Mouse (Mus musculus) gastrocnemius, postnatal 25 days (tissue): ENCODE measurements around the gene Dmbx1. TPM values are rescaled to one million over a fixed set of nuclear protein-coding genes. Genes with fewer than 3 reads are reported as not detected.

Experiments
- DNase-seq: peaks from one replicate; pipeline ENCODE4 v3.0.0; 2022
- total RNA-seq, 2 experiments: library from RNA; stranded (reverse); gene quantifications; 1 replicate in 1 of 2; 2 replicates in 1 of 2; pipeline ENCODE4 v1.2.3; 2021

Dmbx1 gene
- total RNA-seq, 2 experiments from 2014 or later: not detected

- no peak for DNase-seq
Observed at GRCm38 (mm10) chr4:115886875-115887274, 52.9 kb downstream of the Dmbx1 start.

- no peak for DNase-seq
Observed at GRCm38 (mm10) chr4:115885846-115886245, 53.9 kb downstream of the Dmbx1 start.

GRCm38 (mm10) chr4:115884022-115884421 is 55.7 kb downstream of the Dmbx1 start, which contains the start of gene Kncn:
Kncn (plus strand) TSS chr4:115884400.
- DNase-seq: no peak

GRCm38 (mm10) chr4:115882195-115882594 is 57.5 kb downstream of the Dmbx1 start:
- no peak for DNase-seq

GRCm38 (mm10) chr4:115881183-115881582 is 58.5 kb downstream of the Dmbx1 start:
- no peak for DNase-seq

GRCm38 (mm10) chr4:115878828-115879227 is 60.9 kb downstream of the Dmbx1 start:
- no peak for DNase-seq

- DNase-seq: no peak
Observed at GRCm38 (mm10) chr4:115878216-115878678, 61.5 kb downstream of the Dmbx1 start.

GRCm38 (mm10) chr4:115873231-115873630 is 66.5 kb downstream of the Dmbx1 start:
- no peak for DNase-seq

- DNase-seq: no peak
Observed at GRCm38 (mm10) chr4:115869512-115870210, 70.1 kb downstream of the Dmbx1 start.

Other genes starting within 250 kb of the Dmbx1 start
- 10 to 100 TPM; 33.1 to 33.2 TPM for gene Efcab14, start 202.2 kb downstream of the Dmbx1 start, total RNA-seq
- gene Tex38, start 158.9 kb downstream of the Dmbx1 start, total RNA-seq: 1 to 10 TPM; 1.2 to 1.3 TPM
- 10 to 100 TPM; 48.9 to 49.3 TPM for gene Atpaf1, start 155.1 kb downstream of the Dmbx1 start, total RNA-seq
- 1 to 10 TPM; 2.7 to 3.4 TPM for gene Mob3c, start 111.8 kb downstream of the Dmbx1 start, total RNA-seq
- gene Mknk1, start 100.7 kb downstream of the Dmbx1 start, total RNA-seq: 10 to 100 TPM; 21.8 to 22.2 TPM
- gene Kncn, start 55.5 kb downstream of the Dmbx1 start, total RNA-seq: not detected
- gene 6430628N08Rik, start 49.3 kb downstream of the Dmbx1 start, total RNA-seq: not detected
- under 1 TPM; 0.35 to 0.46 TPM for gene Faah, start 78.0 kb upstream of the Dmbx1 start, total RNA-seq
- 10 to 100 TPM; 15.3 to 16.7 TPM for gene Nsun4, start 114.0 kb upstream of the Dmbx1 start, total RNA-seq
- 1,000 to 10,000 TPM in 1 of 2 experiments, 100 to 1,000 TPM in 1; 981 to 1,020 TPM for gene Uqcrh, start 135.1 kb upstream of the Dmbx1 start, total RNA-seq
- 10 to 100 TPM; 17.8 to 20.3 TPM for gene Lrrc41, start 135.3 kb upstream of the Dmbx1 start, total RNA-seq
- gene Rad54l, start 183.8 kb upstream of the Dmbx1 start, total RNA-seq: under 1 TPM; 0.36 to 0.91 TPM
- 10 to 100 TPM; 48.1 to 48.2 TPM for gene Pomgnt1, start 183.9 kb upstream of the Dmbx1 start, total RNA-seq
- 1 to 10 TPM; 7.3 to 8.2 TPM for gene Lurap1, start 211.4 kb upstream of the Dmbx1 start, total RNA-seq
- gene Tspan1, start 227.7 kb upstream of the Dmbx1 start, total RNA-seq: not detected
- gene 1700042G07Rik, start 233.4 kb upstream of the Dmbx1 start, total RNA-seq: not detected
- under 1 TPM; 0.29 to 0.82 TPM for gene Gm49337, start 233.5 kb upstream of the Dmbx1 start, total RNA-seq